Mouse (Mus musculus) cerebellum, adult (tissue): Measurements from ENCODE around the gene Ubn2.
"Not testable (repeated sequence)": the region's sequence is repeated elsewhere in the genome, so short reads cannot be mapped to it uniquely, and the experiment has no call there.

ENCODE experiments used
- ATAC-seq: cut with Nextera tagmentation; 2 replicates; pipeline ENCODE4 v1.9.2; 2017; ENCODE audit warnings: mild to moderate bottlenecking, moderate library complexity, mixed read lengths; ENCODE audit not compliant: insufficient number of reproducible peaks, low FRiP score, low TSS enrichment

Gene Ubn2

DNA sequence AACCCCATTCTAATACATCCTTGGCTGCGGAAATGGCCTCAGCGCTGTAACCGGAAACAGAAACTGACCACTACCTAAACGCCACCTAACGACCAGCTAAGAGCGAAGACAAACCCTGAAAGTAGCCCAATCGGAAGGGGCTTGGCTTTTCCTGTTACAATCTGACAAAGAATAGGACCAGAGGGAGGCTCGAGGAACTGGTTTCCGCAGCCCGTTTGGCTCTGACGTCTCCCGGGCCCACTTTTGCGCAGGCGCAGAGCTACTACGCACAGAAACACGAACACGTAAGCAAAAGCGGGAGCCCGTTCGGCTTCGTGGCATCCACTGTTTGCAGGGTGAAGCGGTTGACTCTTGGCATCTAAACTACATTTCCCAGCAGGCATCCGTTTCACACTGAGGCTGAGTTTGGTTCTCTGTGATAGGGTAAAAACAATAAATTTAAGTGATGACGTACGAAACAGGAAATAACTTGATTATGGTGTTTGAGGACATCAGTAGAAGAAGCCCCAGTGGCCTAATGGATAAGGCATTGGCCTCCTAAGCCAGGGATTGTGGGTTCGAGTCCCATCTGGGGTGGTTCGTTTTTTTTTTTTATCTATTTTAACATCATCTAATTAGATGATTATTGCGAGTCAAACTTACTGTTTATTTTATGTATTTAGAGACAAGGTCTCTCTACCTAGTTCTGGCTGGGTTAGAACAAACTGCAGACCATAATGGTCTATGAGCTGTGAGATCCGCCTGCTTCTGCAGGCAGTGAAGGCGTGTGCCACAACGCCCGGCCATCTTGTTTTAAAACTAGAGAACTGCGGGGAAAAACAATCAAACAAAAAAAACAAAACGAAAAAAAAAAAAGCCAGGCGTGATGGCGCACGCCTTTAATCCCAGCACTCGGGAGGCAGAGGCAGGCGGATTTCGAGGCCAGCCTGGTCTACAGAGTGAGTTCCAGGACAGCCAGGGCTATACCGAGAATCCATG lies 100.0 kb downstream of the Ubn2 start, which contains the start of gene Fmc1:
Gene Fmc1, plus strand, starts transcription at position 75 of the 978 bp plus-strand sequence.
- ATAC-seq: peak; percentile 87

DNA sequence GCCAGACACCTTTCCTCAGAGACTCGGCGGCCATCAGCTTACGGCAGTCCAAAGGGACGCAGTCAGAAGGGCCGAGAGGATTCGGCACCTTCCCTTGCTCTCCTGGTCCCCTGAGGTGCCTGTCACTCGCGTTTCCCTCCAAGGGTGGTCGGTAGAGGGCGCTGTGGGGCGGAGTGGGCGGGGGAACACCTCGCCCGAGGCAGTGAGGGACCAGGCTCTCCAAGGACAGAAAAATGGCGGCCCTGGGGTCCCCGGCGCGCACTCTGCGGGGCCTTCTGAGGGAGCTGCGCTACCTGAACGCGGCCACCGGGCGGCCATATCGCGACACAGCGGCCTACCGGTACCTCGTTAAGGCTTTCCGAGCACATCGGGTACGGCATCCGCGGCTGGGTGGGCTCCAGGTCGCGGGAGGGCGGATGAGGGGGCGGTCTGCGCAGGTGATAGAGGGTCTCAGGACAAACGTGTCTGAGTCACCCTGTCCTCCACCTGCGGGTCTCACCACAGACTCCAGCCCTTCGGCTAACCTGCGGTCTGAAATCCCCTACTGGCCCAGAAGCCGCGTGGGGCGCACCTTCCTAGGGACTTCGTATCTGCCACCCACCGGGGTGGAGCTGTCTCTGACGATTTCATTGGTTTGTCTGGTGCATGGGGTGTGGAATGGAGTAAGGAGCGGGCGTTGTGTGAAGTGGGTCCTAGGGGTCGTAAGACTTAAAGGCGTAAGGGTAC lies 101.1 kb downstream of the Ubn2 start:
- peak; percentile 62 for ATAC-seq

DNA sequence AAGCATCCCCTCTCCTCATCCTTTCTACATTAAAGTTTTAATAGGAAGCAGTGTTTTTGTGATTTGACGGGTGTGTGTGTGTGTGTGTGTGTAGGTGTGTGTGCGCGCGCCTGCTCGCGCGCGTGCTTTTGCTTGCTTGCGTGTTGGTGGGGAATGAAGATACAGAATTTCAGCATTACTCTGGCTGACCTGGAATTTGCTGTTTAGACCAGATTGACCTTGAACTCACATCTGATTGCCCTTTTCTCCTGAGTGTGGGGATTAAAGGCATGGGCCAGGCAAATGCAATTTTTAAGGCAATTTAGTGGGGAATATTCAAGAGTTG lies 101.6 kb downstream of the Ubn2 start:
- ATAC-seq: no peak

DNA sequence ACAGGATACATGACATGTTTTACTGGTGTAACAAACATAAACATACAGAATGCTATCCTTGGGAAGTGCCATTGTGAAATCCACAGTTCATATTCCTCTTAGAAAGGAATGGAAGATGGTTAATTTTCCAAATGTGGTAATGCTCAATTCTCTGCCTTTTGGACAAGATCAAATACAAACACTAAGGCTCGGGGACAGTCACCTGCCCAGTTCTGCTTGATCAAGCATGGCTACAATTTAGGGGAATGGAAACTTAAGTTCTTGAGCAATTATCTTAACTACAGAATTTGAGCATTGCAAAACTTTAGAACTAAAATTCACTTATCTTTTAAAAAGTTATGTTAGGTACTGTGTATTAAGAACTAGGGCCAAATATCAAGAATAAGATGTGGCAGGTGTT lies 102.0 kb downstream of the Ubn2 start:
- no peak for ATAC-seq

DNA sequence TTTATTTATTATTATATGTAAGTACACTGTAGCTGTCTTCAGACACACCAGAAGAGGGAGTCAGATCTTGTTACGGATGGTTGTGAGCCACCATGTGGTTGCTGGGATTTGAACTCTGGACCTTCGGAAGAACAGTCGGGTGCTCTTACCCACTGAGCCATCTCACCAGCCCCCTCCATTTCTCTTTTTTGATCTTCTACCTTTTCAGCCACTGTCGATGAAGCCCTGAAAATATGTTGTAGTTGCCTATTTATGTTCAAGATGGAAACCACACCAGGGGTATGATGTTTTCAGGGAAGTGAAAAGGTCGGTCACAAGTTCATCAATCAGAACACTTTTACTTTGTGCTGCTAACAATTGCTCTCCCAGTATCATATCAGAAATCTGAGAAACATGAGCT lies 110.4 kb downstream of the Ubn2 start:
- ATAC-seq: not testable (repeated sequence)

DNA sequence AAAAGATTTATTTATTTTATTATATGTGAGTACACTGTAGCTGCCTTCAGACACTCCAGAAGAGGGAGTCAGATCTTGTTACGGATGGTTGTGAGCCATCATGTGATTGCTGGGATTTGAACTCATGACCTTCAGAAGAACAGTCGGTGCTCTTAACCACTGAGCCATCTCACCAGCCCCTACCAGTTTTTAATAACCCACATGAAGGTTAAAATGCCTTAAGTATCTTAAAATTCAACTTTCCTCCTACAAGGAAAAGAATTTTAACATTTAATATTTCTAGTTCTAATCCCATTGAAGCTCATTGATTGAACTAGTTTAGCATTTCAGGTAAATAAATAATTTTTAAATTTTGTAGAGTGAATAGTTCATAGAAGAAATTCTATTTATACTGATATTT lies 113.3 kb downstream of the Ubn2 start:
- ATAC-seq: not testable (repeated sequence)

DNA sequence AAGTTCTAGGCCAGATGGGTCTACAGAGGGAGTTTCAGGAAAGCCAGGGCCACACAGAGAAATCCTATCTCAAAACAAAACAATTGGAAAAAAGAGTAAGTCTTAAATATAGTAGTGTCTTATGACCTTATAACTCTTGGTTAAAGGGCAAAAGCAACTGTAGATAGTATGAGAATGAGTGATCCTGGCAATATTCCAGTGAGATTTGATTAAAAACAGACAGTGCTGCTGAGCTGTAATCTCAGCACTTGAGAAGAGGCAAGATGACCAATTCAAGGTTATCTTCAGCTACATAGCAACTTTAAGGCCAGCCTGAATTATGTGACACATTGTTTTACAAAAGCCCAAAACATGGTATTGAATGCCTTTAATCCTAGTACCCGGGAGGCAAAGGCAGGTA lies 114.0 kb downstream of the Ubn2 start:
- no peak for ATAC-seq

DNA sequence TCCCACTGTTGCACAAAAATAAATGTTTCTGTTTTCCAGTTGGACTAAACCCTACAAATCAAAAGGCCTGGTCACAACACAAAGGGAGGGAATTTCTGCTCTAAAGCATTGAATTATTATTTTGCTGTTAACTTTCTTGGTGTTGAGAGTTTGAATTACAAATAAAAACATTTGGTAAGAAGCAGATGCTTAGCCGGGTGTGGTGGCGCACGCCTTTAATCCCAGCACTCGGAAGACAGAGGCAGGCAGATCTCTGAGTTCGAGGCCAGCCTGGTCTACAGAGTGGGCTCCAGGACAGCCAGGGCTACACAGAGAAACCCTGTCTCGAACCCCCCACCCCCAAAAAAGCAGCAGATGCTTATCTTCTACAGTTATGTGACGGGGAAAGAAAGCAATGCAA lies 114.8 kb downstream of the Ubn2 start:
- ATAC-seq: not testable (repeated sequence)

DNA sequence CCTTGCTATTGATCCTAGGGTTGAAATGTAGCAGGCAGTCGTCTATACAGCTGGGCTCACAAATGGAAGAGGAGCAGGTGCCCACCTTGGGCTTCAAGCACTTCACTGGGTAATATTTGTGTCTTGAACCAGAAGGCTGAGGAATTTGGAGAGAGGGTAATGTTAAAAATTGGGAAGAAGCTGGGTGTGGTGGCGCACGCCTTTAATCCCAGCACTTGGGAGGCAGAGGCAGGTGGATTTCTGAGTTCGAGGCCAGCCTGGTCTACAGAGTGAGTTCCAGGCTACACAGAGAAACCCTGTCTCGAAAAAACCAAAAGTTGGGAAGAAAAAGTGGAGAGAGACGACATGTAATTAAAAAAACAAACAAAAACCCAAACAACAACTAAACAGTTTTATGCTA lies 116.1 kb downstream of the Ubn2 start:
- not testable (repeated sequence) for ATAC-seq

DNA sequence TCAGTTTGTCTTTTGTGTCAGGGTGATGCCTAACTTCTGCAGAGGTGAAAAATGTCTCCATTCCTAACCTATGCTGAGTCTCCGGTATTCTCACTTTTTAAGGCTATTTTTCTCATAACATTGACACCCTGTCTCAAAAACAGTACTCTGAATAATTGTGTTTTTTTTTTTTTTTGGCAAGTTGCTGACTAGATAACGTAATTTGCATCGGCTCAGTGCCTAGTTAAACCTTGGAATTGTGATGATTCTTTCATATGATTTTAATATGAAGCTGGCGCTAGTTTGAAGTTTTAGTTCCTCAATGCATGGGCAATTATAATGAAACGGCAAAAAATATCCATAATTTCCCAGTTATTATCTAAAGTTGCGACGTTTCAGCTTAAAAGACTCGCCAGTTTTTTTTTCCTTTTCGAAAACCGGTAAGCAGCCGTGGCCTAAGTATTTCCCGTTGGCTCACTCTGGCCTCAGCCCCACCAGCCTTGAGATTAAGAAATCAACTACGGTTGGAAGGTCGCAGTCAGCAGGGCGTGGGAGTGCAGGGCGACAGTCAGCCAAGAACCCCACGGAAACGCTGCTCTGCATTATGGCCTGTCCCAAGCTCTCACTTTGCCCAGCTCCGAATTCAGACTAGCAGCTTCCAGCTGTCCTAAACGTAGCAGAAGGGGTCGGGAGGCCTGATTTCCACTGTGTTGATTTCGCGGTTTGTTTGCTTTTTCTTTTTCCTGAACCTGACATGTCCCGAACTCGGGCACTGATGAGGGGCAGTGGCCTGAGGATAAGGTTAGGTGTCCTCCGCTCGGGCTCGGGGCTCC lies 116.7 kb downstream of the Ubn2 start:
- peak; percentile 62 for ATAC-seq

DNA sequence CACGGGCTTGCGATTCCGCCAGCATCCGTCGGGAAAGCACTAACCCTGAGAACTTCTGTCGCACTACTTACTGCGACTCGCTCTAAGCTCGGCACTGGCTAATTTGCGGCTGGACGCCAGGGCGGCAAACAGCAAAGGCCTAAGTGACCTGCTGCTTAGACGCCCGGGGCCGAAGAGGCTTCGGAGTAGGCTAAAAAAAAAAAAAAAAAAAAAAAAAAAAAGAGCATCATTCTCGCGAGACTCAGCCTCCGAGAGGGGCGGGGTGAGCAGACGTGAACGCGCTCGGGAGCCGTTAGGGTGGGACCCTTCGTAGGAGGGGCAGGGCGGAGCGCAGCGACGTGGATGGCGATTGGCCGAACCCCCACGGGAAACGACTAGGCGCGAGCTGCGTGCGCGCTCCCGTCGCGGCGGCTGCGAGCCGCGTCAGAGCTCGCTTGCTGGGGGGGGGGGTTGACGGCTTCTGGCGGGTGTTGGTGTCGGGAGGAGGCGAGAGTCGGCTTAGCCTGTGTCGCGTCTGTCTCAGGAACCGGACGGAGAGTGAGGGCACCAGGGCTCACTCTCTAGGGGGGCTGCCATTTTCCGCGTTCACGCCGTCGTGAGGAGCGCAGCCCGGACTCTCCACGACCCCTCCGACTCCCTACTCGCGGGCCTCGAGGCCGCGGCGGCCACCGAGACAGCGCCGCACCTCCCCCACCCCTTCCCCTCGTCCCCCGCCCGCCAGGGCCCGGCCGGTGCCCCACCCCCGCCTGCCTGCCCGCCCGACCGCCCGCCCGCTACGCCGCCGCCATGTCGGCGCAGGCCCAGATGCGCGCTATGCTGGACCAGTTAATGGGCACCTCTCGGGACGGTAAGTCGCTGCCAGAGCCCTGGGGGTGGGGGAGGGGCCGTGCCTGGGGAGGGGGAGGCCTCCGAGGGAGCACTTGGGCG lies 117.6 kb downstream of the Ubn2 start, which contains the start of gene Luc7l2:
Gene Luc7l2, plus strand, starts transcription at position 273 of the 927 bp plus-strand sequence.
- peak; percentile 86 for ATAC-seq

DNA sequence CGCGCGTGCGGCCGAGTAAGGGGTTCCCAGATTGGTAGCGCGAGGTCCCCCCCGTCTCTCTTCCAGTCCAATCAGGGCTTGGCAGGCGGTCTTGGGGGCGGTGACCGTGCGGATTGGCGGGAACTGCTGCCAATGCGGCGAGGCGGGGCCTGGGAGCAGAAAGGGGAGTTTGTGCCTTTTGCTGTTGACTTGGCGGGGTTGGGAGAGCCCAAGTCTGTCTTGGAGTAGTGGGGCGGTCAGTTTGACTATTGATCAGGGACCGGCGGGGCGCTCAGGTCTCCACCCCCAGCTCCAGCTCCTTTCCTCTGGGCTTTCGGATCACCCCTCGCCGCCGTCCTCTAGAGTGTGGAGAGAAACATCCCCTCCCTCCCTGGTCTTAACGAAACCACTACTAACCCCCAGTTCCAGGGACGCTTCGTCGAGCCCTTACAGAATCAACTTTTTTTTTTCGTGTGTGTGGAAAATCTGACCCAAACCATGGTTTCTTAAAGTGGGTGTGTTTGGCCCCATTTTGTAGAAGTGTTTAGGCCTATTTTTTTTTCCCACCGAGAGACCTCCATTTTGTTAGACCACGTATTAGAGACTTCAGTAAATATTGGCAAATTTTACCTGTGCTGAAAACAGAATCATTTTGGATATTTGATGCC lies 118.4 kb downstream of the Ubn2 start:
- ATAC-seq: peak; percentile 83

DNA sequence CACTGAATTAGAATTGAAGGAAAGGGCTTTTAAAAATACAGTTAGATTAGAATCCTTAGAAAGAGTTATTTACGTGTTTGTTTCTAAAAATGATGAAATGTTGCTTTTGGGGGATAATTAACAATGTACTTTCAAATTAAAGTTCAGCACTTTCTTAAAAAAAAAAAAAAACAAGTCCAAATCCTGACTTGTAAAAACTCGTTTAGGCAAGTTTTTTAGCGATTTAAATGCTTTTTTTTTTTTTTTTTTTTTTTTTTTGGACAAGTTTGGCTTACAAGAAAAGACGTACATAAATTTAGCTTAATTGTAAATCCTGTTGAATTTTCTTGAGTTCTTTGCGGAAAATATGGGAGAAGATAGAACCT lies 118.9 kb downstream of the Ubn2 start:
- ATAC-seq: no peak
